Comparison of ENCODE assay signal across 8 mouse cellular contexts in the genomic region with DNA sequence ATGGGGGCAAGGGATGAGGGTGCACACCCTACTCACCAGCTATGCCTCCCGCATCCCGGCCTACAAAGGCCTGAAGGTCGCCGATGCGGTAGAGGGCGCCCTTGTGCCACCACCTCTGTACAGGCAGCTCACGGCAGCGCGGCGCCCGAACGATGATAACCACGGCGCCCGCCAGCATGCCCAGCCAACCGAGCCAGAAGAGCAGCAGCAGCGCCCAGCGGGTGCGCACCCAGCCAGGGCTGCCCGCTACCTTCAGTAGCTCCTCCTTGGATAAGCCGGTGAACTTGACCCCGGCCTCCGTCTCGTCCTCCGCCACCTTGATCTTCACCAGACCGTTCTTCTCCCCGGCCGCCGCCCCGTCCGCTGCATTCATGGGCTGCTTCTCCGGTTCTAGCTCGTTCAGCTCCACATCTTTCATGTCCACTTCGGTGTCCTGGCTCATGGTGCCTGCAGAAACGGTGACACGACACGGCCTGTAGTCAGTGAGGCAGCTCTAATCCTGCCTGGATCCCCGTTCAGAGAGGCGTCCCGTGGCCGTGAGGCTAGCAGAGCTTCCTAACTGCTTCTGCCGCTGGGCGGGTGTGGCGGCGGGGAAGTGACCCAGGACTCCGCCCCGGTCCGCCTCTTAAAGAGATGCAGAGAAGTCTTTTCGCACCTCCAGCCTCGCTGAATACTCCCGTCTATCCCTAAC. TPM values are rescaled to one million over a fixed set of nuclear protein-coding genes. Genes with fewer than 3 reads are reported as not detected.
DNase-seq lines count a peak whose midpoint lies in the region; ATAC-seq and TF ChIP-seq lines count a peak whose summit lies in the region.

No protein-coding gene starts in this region.

- peaks cover 15 to 32% of the 10 kb centered on the region in 2 experiments for H3K36me3 ChIP-seq in MEL (ENCODE audit: control insufficient read depth in 1 of 2, insufficient read depth in 2 of 2, low read length in 2 of 2)
- H3K36me3 ChIP-seq in hindbrain, embryonic 10.5 days: peaks cover 37% of the 10 kb centered on the region
- H3K36me3 ChIP-seq in lung, embryonic 16.5 days (ENCODE audit: control insufficient read depth, insufficient read depth, low read length): peaks cover 18% of the 10 kb centered on the region
- H3K36me3 ChIP-seq in thymus, adult 2 months (ENCODE audit: control insufficient read depth, insufficient read depth, low read length): peaks cover 21% of the 10 kb centered on the region

- H3K4me3 ChIP-seq in MEL (ENCODE audit: control insufficient read depth in 1 of 2, insufficient read depth in 1 of 2, low read depth in 2 of 2, low read length in 2 of 2): peak overlapping the region; percentile 82 to 88
- peak overlapping the region; percentile 86 for H3K4me3 ChIP-seq in hindbrain, embryonic 10.5 days
- H3K4me3 ChIP-seq in lung, embryonic 16.5 days (ENCODE audit: low read length): peak overlapping the region; percentile 89
- peak overlapping the region; percentile 75 for H3K4me3 ChIP-seq in thymus, adult 2 months (ENCODE audit: control insufficient read depth, insufficient read depth, low read length)

- peak; percentile 96 to 99 for TF ChIP-seq POLR2A in MEL (IDR thresholded peaks at IDR 0.05; ENCODE audit: control insufficient read depth in 1 of 2, insufficient read depth in 1 of 2, low read depth in 1 of 2, low read length in 2 of 2, poor library complexity in 1 of 2)
- TF ChIP-seq POLR2A in thymus, adult 2 months (IDR thresholded peaks at IDR 0.05; ENCODE audit: control insufficient read depth, extremely low read depth, insufficient read depth, low read length, poor library complexity): peak; percentile 74

- no peak; a peak in 1 of 4 replicates for TF ChIP-seq EP300 in MEL (IDR thresholded peaks at IDR 0.05; ENCODE audit: low read depth in 1 of 2, low read length in 2 of 2)

- peak overlapping the region; percentile 90 for H3K9ac ChIP-seq in MEL (ENCODE audit: control insufficient read depth, low read depth, low read length, poor library complexity, severe bottlenecking)
- H3K9ac ChIP-seq in lung, embryonic 16.5 days (ENCODE audit: low read length): peak overlapping the region; percentile 91

- peak overlapping the region; percentile 82 for H3K4me2 ChIP-seq in lung, embryonic 16.5 days (ENCODE audit: low read depth, low read length)

- DNase-seq in MEL (ENCODE audit: low read depth, low spot score): peak; percentile 95
- peak; percentile 88 for DNase-seq in cerebellum, adult 8-10 months
- DNase-seq in hindbrain, embryonic 10.5 days (ENCODE audit: low spot score): peak; percentile 91
- peak; percentile 95 for DNase-seq in layer of hippocampus, adult 9-11 months
- DNase-seq in ovary, adult 18-20 months (ENCODE audit: low spot score): peak; percentile 88
- DNase-seq in thymus, adult 2 months: peak; percentile 97

- WGBS in hindbrain, embryonic 10.5 days: under 1% methylated on average over 51 of the region's 51 CpGs
- under 1% methylated on average over 50 of the region's 51 CpGs for WGBS in lung, embryonic 16.5 days
- WGBS in thymus, adult 2 months: under 1% methylated on average over 51 of the region's 51 CpGs

- peak overlapping the region; percentile 91 for H3K27ac ChIP-seq in MEL (ENCODE audit: control insufficient read depth, low read depth, low read length)
- peak overlapping the region; percentile 96 for H3K27ac ChIP-seq in hindbrain, embryonic 10.5 days
- H3K27ac ChIP-seq in lung, embryonic 16.5 days (ENCODE audit: low read length): peak overlapping the region; percentile 94
- peak overlapping the region; percentile 79 for H3K27ac ChIP-seq in thymus, adult 2 months (ENCODE audit: control insufficient read depth, insufficient read depth, low read length)

- no peaks in the 10 kb centered on the region for H3K9me3 ChIP-seq in MEL (replicated peaks; ENCODE audit: insufficient read depth, low read length)
- H3K9me3 ChIP-seq in hindbrain, embryonic 10.5 days: no peaks in the 10 kb centered on the region
- H3K9me3 ChIP-seq in lung, embryonic 16.5 days (ENCODE audit: control insufficient read depth, low read length): no peaks in the 10 kb centered on the region

- TF ChIP-seq CTCF in MEL (IDR thresholded peaks at IDR 0.05 in 2 of 3, conservative IDR thresholded peaks at IDR 0.05 in 1 of 3; ENCODE audit: control insufficient read depth in 1 of 3, insufficient read depth in 1 of 3, low read depth in 2 of 3, low read length in 3 of 3, poor library complexity in 1 of 3, severe bottlenecking in 1 of 3): peak; percentile 67 to 90 (median 75)
- TF ChIP-seq CTCF in thymus, adult 2 months (IDR thresholded peaks at IDR 0.05; ENCODE audit: borderline replicate concordance, control insufficient read depth, extremely low read depth, insufficient read depth, low read length, poor library complexity): peak; percentile 87

- no peaks in the 10 kb centered on the region for H3K27me3 ChIP-seq in MEL (ENCODE audit: control insufficient read depth in 1 of 2, insufficient read depth in 2 of 2, low read length in 2 of 2)
- no peaks in the 10 kb centered on the region for H3K27me3 ChIP-seq in hindbrain, embryonic 10.5 days (ENCODE audit: insufficient read depth, poor library complexity, severe bottlenecking)
- no peaks in the 10 kb centered on the region for H3K27me3 ChIP-seq in lung, embryonic 16.5 days (ENCODE audit: control insufficient read depth, insufficient read depth, low read depth, low read length)
- no peaks in the 10 kb centered on the region for H3K27me3 ChIP-seq in thymus, adult 2 months (ENCODE audit: control insufficient read depth, insufficient read depth, low read length)

- ATAC-seq in frontal cortex, adult (ENCODE audit: low TSS enrichment): peak; percentile 78
- peak; percentile 94 for ATAC-seq in lung, embryonic 16.5 days (ENCODE audit: low read depth)

- H3K79me2 ChIP-seq in MEL (ENCODE audit: control insufficient read depth, insufficient read depth, low read length, poor library complexity): peaks cover 34% of the 10 kb centered on the region

- peaks cover 5 to 31% of the 10 kb centered on the region in 2 experiments; a peak in 3 of 4 replicates for H3K4me1 ChIP-seq in MEL (ENCODE audit: control insufficient read depth in 1 of 2, insufficient read depth in 2 of 2, low read length in 2 of 2)
- peaks cover 33% of the 10 kb centered on the region for H3K4me1 ChIP-seq in hindbrain, embryonic 10.5 days (replicated peaks)
- peaks cover 34% of the 10 kb centered on the region for H3K4me1 ChIP-seq in lung, embryonic 16.5 days (replicated peaks; ENCODE audit: control insufficient read depth, insufficient read depth, low read length)
- peaks cover 13% of the 10 kb centered on the region for H3K4me1 ChIP-seq in thymus, adult 2 months (replicated peaks; ENCODE audit: control insufficient read depth, insufficient read depth, low read length)

- no peak; the same call in 1 of the 2 replicates for TF ChIP-seq RAD21 in MEL (IDR thresholded peaks at IDR 0.05; ENCODE audit: low read depth, low read length)

TF ChIP-seq in MEL, 35 proteins besides CTCF, POLR2A, EP300 and RAD21 (continues in another document):
- no peak; the same call in 1 of the 2 replicates for TF ChIP-seq KAT2A (conservative IDR thresholded peaks at IDR 0.05; ENCODE audit: low read depth, low read length)
- no peak for TF ChIP-seq NRF1 (IDR thresholded peaks at IDR 0.05; ENCODE audit: insufficient read depth, low read depth, low read length, poor library complexity, severe bottlenecking)
- TF ChIP-seq MAFK (IDR thresholded peaks at IDR 0.05; ENCODE audit: borderline replicate concordance, low read depth, low read length): no peak
- peak; percentile 42; the same call in 1 of the 2 replicates for TF ChIP-seq ELF1 (IDR thresholded peaks at IDR 0.05; ENCODE audit: low read depth, low read length)
- peak; percentile 92 for TF ChIP-seq TBP (IDR thresholded peaks at IDR 0.05; ENCODE audit: low read depth, low read length)
- no peak for TF ChIP-seq JUND (IDR thresholded peaks at IDR 0.05; ENCODE audit: low read depth, low read length)

RNA-seq across cellular contexts. Expression of gene Slc3a2, which starts 9.7 kb away (rescaled TPM):
- 164 and 253 TPM in 2 replicates for total RNA-seq in MEL (2012; rRNA removed)
- 100 to 1,000 TPM; 428 to 670 TPM for polyA plus RNA-seq in MEL (2012; ENCODE audit: insufficient read depth in 1 of 2, insufficient read length in 2 of 2, low read depth in 1 of 2, low replicate concordance in 2 of 2, missing spikeins in 1 of 2)
- polyA plus RNA-seq in hindbrain, embryonic 10.5 days (2016; fragmentation: Nextera tagmentation; extraction: Ambion mirVana): 128 and 146 TPM in 2 replicates
- 77.0 and 78.8 TPM in 2 replicates for polyA plus RNA-seq in lung, embryonic 16.5 days (2015; fragmentation: Nextera tagmentation; extraction: Ambion mirVana)
- polyA plus RNA-seq in thymus, adult 2 months (2012; rRNA removed): 154 and 165 TPM in 2 replicates

RNA-seq across cellular contexts. Expression of gene Wdr74, which starts 22.2 kb away (rescaled TPM):
- total RNA-seq in MEL (2012; rRNA removed): 158 and 208 TPM in 2 replicates
- 100 to 1,000 TPM; 208 to 803 TPM for polyA plus RNA-seq in MEL (2012; ENCODE audit: insufficient read depth in 1 of 2, insufficient read length in 2 of 2, low read depth in 1 of 2, low replicate concordance in 2 of 2, missing spikeins in 1 of 2)
- polyA plus RNA-seq in hindbrain, embryonic 10.5 days (2016; fragmentation: Nextera tagmentation; extraction: Ambion mirVana): 112 and 115 TPM in 2 replicates
- polyA plus RNA-seq in lung, embryonic 16.5 days (2015; fragmentation: Nextera tagmentation; extraction: Ambion mirVana): 75.5 and 78.9 TPM in 2 replicates
- 49.2 and 54.7 TPM in 2 replicates for polyA plus RNA-seq in thymus, adult 2 months (2012; rRNA removed)

RNA-seq across cellular contexts. Expression of gene 1700092M07Rik, which starts 27.1 kb away (rescaled TPM):
- 3.0 and 3.3 TPM in 2 replicates for total RNA-seq in MEL (2012; rRNA removed)
- 1 to 10 TPM in 1 of 2 experiments, not detected in 1; 4.3 TPM for polyA plus RNA-seq in MEL (2012; ENCODE audit: insufficient read depth in 1 of 2, insufficient read length in 2 of 2, low read depth in 1 of 2, low replicate concordance in 2 of 2, missing spikeins in 1 of 2)
- polyA plus RNA-seq in hindbrain, embryonic 10.5 days (2016; fragmentation: Nextera tagmentation; extraction: Ambion mirVana): 2.8 and 2.9 TPM in 2 replicates
- polyA plus RNA-seq in lung, embryonic 16.5 days (2015; fragmentation: Nextera tagmentation; extraction: Ambion mirVana): 0.83 and 2.7 TPM in 2 replicates
- not detected in 2 replicates for polyA plus RNA-seq in thymus, adult 2 months (2012; rRNA removed)

RNA-seq across cellular contexts. Expression of gene Stx5a, which starts 27.8 kb away (rescaled TPM):
- 27.5 and 28.7 TPM in 2 replicates for total RNA-seq in MEL (2012; rRNA removed)
- 10 to 100 TPM in 1 of 2 experiments, not detected in 1; 50.0 TPM for polyA plus RNA-seq in MEL (2012; ENCODE audit: insufficient read depth in 1 of 2, insufficient read length in 2 of 2, low read depth in 1 of 2, low replicate concordance in 2 of 2, missing spikeins in 1 of 2)
- 95.6 and 106 TPM in 2 replicates for polyA plus RNA-seq in hindbrain, embryonic 10.5 days (2016; fragmentation: Nextera tagmentation; extraction: Ambion mirVana)
- 162 and 174 TPM in 2 replicates for polyA plus RNA-seq in lung, embryonic 16.5 days (2015; fragmentation: Nextera tagmentation; extraction: Ambion mirVana)
- 128 and 137 TPM in 2 replicates for polyA plus RNA-seq in thymus, adult 2 months (2012; rRNA removed)

RNA-seq across cellular contexts. Expression of gene Nxf1, which starts 43.4 kb away (rescaled TPM):
- 107 and 122 TPM in 2 replicates for total RNA-seq in MEL (2012; rRNA removed)
- 100 to 1,000 TPM; 231 to 296 TPM for polyA plus RNA-seq in MEL (2012; ENCODE audit: insufficient read depth in 1 of 2, insufficient read length in 2 of 2, low read depth in 1 of 2, low replicate concordance in 2 of 2, missing spikeins in 1 of 2)
- polyA plus RNA-seq in hindbrain, embryonic 10.5 days (2016; fragmentation: Nextera tagmentation; extraction: Ambion mirVana): 233 and 249 TPM in 2 replicates
- 186 and 190 TPM in 2 replicates for polyA plus RNA-seq in lung, embryonic 16.5 days (2015; fragmentation: Nextera tagmentation; extraction: Ambion mirVana)
- polyA plus RNA-seq in thymus, adult 2 months (2012; rRNA removed): 170 and 191 TPM in 2 replicates

Comparison
In these comparisons a context has a peak if more than half of its experiments do, and no peak if none do; other contexts are left out.
1. Peak in every context shown above with its lines: DNase-seq, ATAC-seq, H3K4me3 ChIP-seq and H3K27ac ChIP-seq.